Mouse (Mus musculus) urinary bladder, postnatal 14 days (tissue): ENCODE data around the gene Clec1a.
A peak's percentile ranks its signal among the peaks of the same experiment; 100 is the strongest.
"Not testable (repeated sequence)": the region's sequence is repeated elsewhere in the genome, so short reads cannot be mapped to it uniquely, and the experiment has no call there.

Experiments
- DNase-seq: peaks from one replicate; pipeline ENCODE4 v3.0.0; 2021; ENCODE audit warnings: low spot score

Gene Clec1a

GRCm38 (mm10) chr6:129451411-129452039 lies at the start of gene Clec1a:
TSS of gene Clec1a (minus strand) at chr6:129452000.
- DNase-seq, result peak; percentile 3

- DNase-seq, result not testable (repeated sequence)
These were observed 47.7 kb upstream of the Clec1a start for GRCm38 (mm10) chr6:129499516-129499915.

GRCm38 (mm10) chr6:129497345-129498218 lies 45.8 kb upstream of the Clec1a start:
- DNase-seq, result no peak

GRCm38 (mm10) chr6:129494924-129495323 lies 43.1 kb upstream of the Clec1a start:
- DNase-seq, result no peak

GRCm38 (mm10) chr6:129480089-129480958 lies 28.5 kb upstream of the Clec1a start:
- DNase-seq, result no peak

GRCm38 (mm10) chr6:129476404-129477126 lies 24.8 kb upstream of the Clec1a start:
- DNase-seq, result no peak

- no peak for DNase-seq
These were observed 20.8 kb upstream of the Clec1a start for GRCm38 (mm10) chr6:129472627-129473026.

- no peak for DNase-seq
These were observed 19.6 kb upstream of the Clec1a start for GRCm38 (mm10) chr6:129471386-129471785.

GRCm38 (mm10) chr6:129449743-129450142 lies 2.1 kb downstream of the Clec1a start:
- DNase-seq, result no peak

GRCm38 (mm10) chr6:129438033-129438432 lies 13.8 kb downstream of the Clec1a start:
- DNase-seq, result no peak

- no peak for DNase-seq
These were observed 15.8 kb downstream of the Clec1a start for GRCm38 (mm10) chr6:129436025-129436424.

GRCm38 (mm10) chr6:129434239-129434638 lies 17.6 kb downstream of the Clec1a start:
- no peak for DNase-seq

GRCm38 (mm10) chr6:129427281-129427680 lies 24.5 kb downstream of the Clec1a start:
- DNase-seq, result no peak

- no peak for DNase-seq
These were observed 26.0 kb downstream of the Clec1a start for GRCm38 (mm10) chr6:129425812-129426211.

GRCm38 (mm10) chr6:129425217-129425616 lies 26.6 kb downstream of the Clec1a start:
- DNase-seq, result no peak

GRCm38 (mm10) chr6:129423734-129424072 lies 28.1 kb downstream of the Clec1a start:
- DNase-seq, result peak; percentile 47

GRCm38 (mm10) chr6:129423040-129423733 lies 28.6 kb downstream of the Clec1a start:
- DNase-seq, result peak; percentile 8

- DNase-seq, result no peak
These were observed 29.5 kb downstream of the Clec1a start for GRCm38 (mm10) chr6:129422311-129422710.

GRCm38 (mm10) chr6:129414177-129414576 lies 37.6 kb downstream of the Clec1a start:
- DNase-seq, result no peak

GRCm38 (mm10) chr6:129408562-129408961 lies 43.2 kb downstream of the Clec1a start, which contains the start of gene Clec9a:
TSS of gene Clec9a (plus strand) at chr6:129408862.
- DNase-seq, result no peak

- DNase-seq, result no peak
These were observed 44.5 kb downstream of the Clec1a start for GRCm38 (mm10) chr6:129407324-129407723.
